Mouse (Mus musculus) bone marrow, adult 2 months (tissue): ENCODE results near the gene Ccdc181.

Experiments used
- CTCF ChIP-seq: fragments of 200-500 bp; IDR thresholded peaks from 2 replicates; pipeline ENCODE4 v1.5.1; 2011; ENCODE audit warnings: low read length, control low read depth; ENCODE audit not compliant: control insufficient read depth, insufficient read depth
- POLR2A ChIP-seq: fragments of 200-500 bp; IDR thresholded peaks from 2 replicates; pipeline ENCODE4 v1.6.1; 2011; ENCODE audit warnings: low read depth, mild to moderate bottlenecking, control low read depth, low read length, borderline replicate concordance; ENCODE audit not compliant: control insufficient read depth

DNA sequence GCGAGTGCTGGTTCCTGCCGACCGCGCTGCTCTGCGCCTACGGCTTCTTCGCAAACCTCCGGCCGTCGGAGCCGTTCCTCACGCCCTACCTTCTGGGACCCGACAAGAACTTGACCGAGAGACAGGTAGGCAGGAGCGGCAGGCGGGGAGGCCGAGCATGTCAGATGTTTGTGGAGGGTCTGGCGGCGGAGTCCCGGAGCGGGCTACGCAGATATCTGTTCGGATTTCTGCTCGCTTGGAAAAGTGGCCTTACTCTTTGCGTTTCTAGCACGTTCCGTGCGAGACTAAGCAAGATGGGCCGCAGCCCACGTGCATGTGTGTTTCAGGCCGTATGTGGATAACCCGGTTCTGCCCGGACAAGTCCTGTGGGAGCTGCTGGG, 26.1 kb upstream of the Ccdc181 start:
- TF ChIP-seq CTCF (no peak), POLR2A (no peak)
